Mouse (Mus musculus) adrenal gland, adult 18-20 months (tissue): Measurements from ENCODE around the gene Elf1. TPM values are rescaled to one million over a fixed set of nuclear protein-coding genes. Genes with fewer than 3 reads are reported as not detected.

Experiments
- DNase-seq, 2 experiments: peaks; one replicate each; pipeline ENCODE4 v3.0.0; 2021 to 2022; ENCODE audit warnings: low spot score in 2 of 2
- total RNA-seq, 2 experiments: library from RNA; stranded (reverse); gene quantifications; 1 replicate in 1 of 2; 2 replicates in 1 of 2; pipeline ENCODE4 v1.2.3; 2021

The Elf1 gene
- total RNA-seq, 2 experiments from 2014 or later: 19.2 to 23.1 TPM

DNA sequence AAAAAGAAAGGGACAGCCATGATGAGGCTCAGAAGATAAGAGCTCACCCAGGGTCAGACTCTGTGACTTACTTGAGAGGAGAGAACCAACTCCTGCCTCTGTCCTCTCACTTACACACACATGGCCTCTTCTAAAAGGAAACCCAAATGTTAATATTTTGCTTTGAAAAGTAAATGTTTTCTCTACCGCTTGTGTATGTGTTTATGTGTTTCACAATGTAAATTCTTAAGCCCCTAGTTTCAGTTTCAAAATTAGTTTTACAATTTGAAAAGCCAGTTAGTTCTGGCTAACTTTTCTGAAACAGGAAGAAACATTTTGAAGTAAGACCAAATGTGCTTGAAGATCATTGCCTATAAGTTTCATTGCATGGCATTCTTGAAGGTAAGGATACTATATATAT lies 76.8 kb downstream of the Elf1 start:
- no peak for DNase-seq

- peak; percentile 44 to 50 for DNase-seq
These were observed 81.8 kb downstream of the Elf1 start for GRCm38 (mm10) chr14:79562745-79563144.

DNA sequence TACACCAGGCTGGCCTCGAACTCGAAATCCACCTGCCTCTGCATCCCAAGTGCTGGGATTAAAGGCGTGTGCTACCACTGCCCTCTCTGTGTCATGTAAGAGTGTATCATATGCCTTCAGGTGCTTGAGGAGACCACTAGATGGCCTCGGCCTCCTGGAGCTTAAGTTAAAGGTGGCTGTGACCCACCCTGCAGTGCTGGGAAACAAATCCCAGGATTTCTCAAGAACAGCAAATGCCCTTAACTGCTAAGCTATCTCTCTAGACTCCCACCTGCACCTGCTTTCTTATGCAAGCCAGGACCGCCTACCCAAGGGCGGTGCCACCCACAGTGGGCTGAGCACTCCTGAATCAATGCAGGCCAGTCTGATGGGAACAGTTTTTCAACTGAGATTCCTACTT lies 83.8 kb downstream of the Elf1 start:
- DNase-seq: no peak

- DNase-seq: no peak
These were observed 92.6 kb downstream of the Elf1 start for GRCm38 (mm10) chr14:79573482-79574191.

GRCm38 (mm10) chr14:79574361-79574760 lies 93.4 kb downstream of the Elf1 start:
- no peak for DNase-seq

DNA sequence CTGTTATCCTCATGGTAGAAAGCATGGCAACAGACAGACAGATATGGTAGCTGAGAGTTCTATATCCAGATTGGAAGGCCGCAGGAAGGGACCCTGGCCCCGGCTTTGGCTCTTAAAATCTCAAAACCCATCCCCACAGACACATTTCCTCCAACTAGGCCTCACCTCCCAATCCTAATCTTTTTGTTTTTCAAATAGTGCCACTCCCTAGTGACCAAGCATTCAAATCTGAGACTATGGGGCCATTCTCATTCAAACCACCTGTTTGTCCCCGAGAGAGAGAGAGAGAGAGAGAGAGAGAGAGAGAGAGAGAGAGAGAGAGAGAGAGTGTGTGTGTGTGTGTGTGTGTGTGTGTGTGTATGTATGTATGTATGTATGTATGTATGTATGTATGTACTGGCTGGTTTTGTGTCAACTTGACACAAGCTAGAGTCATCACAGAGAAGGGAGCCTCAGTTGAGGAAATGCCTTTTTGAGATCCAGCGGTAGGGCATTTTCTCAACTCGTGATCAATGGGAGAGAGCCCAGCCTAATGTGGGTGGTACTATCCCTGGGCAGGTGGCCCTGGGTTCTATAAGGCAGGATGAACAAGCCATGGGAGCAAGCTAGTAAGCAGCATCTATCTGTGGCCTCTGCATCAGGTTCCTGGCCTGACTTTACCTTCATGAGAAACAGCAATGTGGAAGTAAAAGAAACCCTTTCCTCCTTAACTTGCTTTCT lies 102.7 kb downstream of the Elf1 start:
- no peak for DNase-seq

GRCm38 (mm10) chr14:79586499-79587138 lies 105.6 kb downstream of the Elf1 start:
- no peak for DNase-seq

DNA sequence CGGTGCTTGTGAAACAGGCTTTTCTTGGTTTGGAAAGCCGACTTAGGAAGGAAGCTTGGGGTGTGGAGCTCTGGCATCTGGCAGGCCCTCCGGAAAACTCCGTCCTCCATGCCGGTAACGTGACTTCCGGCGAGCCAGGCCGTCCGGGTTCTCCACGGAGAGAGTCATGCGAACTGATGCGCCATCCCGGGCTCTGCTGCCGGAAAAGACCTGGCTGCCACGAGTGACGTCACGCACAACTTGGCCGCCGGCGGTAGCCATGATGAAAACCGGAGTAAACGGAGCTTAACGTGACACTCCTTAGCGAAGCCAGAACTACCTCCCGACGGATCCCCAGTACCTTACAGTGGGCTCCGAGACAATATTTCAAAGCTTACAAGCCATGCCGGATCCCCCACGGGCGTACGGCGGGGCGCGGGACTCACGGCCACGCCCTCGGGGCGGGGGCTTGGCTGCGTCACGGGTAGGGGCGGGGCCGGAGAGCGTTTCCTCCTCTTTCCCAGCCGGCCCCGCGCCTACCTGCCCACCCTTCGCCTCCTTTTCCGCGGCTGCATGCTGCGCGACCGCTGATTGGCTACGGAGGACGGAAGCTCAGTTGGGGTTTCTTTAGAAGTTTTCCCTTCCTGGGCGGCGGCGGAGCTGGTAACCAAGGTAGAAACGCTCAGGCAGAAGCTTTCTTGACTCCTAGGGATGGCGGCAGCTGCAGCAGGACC lies 106.3 kb downstream of the Elf1 start, which contains the start of gene Sugt1:
Gene Sugt1, plus strand, starts transcription at position 553 of the 713 bp plus-strand sequence.
- peak; percentile 94 to 97 for DNase-seq

GRCm38 (mm10) chr14:79587852-79588229 lies 106.8 kb downstream of the Elf1 start:
- no peak for DNase-seq

GRCm38 (mm10) chr14:79588534-79588951 lies 107.5 kb downstream of the Elf1 start:
- no peak for DNase-seq

GRCm38 (mm10) chr14:79589401-79589800 lies 108.4 kb downstream of the Elf1 start:
- DNase-seq: no peak

DNA sequence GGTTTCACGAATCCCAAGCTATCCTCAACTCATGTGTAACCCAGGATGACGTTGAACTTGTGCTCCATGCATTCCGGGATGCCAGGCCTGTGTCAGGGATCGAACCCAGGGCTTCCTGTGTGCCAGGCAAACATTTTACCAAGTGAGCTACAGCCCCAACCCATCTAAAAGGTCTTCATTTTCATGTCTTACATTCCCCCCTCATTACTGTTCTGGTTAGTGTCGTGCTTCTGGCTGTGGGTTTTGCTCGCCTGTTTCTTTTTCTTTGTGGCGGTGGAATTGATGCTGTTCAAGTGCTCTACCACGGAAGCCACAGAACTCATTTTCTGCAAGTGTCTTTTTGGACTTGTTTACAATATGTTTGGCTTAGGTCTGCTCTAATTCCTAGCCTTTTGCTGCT lies 109.9 kb downstream of the Elf1 start:
- DNase-seq: no peak

DNA sequence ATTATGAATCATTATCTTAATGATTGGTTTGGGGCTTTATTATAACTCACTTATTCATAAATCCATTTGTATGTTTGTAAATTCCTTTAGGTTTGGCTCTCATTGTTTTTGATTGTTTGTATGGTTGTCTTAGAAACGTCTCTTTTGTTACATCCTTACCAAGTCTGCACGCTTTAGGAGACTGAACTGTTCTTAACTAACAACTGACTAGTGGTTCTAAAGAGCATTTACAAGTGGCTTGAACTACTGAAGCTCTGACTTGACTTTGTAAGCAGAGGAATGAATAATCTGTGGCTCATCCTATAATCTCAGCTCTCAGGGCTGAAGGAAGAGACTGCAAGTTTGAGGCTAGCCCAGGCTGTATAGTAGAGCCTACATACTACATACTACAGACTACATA lies 110.6 kb downstream of the Elf1 start:
- DNase-seq: no peak

GRCm38 (mm10) chr14:79594069-79594468 lies 113.1 kb downstream of the Elf1 start:
- DNase-seq: no peak

DNA sequence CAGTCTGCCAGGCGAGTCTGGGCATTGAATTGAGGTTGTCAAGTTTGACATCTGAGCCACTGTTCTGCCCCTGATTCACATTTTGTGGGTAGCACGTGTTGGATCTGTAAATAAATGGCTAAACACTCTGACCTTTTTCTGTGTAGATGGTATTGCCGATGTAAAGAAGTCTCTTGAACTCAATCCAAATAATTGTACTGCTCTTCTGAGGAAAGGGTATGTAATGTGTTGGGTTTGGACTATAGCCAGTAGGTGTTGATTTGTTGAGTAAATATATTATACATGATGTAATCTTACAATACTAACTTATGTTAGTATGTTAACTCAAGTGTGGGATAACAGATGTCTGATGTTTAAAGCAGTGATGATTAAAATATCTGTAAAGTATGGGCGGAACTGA lies 115.6 kb downstream of the Elf1 start:
- no peak for DNase-seq

- DNase-seq: no peak
These were observed 124.9 kb downstream of the Elf1 start for GRCm38 (mm10) chr14:79605881-79606280.

GRCm38 (mm10) chr14:79606392-79606791 lies 125.4 kb downstream of the Elf1 start:
- no peak for DNase-seq

GRCm38 (mm10) chr14:79606867-79607266 lies 125.9 kb downstream of the Elf1 start:
- DNase-seq: no peak

DNA sequence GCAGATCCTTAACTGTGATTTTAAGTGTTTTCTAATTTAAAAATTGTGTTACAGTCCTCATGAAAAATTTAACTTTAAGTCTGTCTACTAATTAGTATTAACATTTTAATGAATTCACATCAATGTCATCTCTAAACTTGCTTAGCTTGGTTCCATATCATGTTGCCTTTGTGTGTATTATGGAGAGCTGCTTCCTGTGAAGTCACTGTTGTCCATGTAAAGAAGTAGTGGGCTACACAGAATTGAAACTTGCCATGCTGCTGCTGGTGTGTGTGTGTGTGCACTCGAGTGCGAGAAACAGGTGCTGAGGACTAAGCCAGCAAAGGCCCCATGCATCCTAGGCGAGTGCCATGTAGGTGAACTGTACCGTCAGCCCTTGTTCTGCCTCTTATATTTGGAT lies 126.4 kb downstream of the Elf1 start:
- DNase-seq: no peak

DNA sequence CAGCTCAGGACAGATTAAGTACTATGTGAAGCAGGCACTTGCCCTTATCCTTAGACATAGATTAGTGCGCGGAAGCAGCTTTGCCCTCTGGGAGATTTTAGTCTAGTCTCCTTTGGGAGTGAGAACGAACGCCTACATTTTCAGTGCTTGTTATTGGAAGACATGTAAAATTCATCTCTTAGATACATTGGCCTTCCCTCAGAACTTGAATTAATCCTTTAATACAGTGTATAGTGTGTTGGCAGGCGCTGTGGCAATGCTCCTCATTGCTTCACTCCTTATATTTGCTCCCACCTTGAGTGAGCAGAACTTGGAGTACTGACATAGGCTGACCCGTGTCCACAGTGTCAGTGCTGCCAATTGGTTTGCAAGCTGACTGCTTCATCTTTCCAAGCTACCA lies 127.3 kb downstream of the Elf1 start:
- DNase-seq: no peak

GRCm38 (mm10) chr14:79617121-79617828 lies 136.3 kb downstream of the Elf1 start:
- DNase-seq: no peak
